Mouse (Mus musculus): ENCODE measurements around the gene Ephx1.
"Not testable (repeated sequence)": the region's sequence is repeated elsewhere in the genome, so short reads cannot be mapped to it uniquely, and the experiment has no call there.

The Ephx1 gene

DNA sequence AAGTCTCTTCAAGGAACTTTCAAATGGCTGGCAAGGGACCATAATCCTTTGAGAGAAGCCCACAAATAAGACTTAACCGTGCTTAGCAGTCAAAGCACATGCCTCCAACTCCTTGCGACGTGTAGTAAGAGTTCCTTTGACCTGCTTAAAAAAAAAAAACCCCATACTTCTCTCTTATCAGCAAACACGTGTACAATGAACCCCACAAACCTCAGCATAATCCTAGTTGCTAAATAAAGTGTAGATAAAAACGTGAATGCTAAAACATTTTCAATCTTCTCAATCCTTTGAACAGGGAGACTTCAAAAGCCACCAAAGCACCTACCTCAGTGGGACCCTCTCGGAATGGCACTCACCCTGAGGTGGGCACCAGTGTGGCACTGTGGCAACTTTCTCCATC, 7.3 kb downstream of the Ephx1 start:
- DNase-seq, result no peak

GRCm38 (mm10) chr1:181012416-181012815, 8.3 kb downstream of the Ephx1 start:
- DNase-seq, result no peak

DNA sequence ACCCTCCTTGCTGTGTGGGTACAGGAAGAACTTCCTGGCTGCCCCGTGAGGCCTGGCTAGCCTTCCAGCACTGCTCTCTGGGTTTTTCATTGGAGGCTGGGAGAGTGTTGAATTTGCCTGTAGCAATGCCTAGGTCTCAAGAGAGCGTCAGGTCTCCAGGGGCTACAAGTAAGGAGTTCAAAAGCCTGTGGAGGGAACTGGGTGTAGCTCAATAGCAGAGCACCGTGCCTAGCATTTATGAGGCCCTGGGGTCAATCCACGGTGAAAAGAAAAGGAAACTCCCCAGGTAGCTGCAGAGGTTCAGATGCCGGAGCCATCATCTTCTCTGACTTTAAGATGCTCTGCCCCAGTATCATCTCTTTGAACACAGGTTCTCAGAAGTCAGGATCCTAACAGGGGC, 9.1 kb downstream of the Ephx1 start:
- no peak for DNase-seq

DNA sequence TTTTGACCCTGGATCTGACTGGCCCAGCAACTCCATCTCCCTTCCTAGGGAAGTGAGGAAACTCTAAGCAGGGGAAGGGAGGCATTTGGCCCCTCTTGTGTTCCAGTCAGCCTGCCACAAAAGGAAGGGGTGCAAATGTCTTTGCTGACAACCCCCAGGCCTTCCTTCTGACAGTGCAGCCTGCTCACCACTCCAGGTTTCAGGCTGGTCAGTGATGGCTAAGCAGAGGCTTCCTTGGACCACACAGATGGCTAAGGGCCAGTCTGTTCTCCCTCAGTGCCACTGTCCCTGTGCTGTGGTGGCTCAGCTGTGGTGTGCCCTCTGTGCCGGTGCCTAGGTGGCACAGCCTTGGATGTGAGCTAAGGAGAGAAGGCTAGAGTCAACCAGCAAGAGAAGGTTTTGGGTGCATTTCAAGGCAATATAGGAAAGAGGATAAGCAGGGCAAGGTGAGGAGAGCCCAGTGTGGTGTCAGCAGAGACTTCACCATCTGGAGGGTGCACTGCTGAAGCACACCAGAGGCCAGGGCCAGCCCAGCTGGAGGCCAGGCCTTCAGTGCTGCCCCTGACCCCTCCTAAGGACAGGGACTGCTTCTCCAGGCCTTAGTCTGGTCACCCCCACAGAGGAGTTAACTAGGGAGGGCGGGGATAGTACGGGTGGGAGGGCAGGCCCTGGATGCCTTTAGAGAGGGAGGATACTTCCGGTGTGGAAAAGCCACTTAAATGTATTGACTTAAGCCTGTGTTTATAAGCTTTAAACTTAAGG, 10.4 kb downstream of the Ephx1 start:
- DNase-seq, result no peak

DNA sequence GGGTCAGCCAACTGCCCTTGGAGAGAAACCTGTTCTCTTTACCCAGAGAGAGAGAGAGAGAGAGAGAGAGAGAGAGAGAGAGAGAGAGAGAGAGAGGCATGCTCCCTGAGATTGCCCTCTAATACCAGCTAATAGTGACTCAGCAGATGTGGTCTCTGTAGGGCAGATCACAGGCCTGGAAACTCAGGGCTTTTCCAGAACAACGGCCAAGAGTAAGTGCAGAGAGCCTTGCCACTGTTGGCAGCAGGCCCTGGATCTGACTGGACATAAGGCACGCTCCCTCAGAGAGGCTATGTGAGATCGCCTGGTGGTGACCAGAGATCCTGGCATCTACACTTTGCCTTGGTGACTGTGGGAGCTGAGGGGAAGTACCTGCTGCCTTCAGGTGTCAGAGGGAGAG, 10.9 kb downstream of the Ephx1 start:
- peak; percentile 86 for DNase-seq

DNA sequence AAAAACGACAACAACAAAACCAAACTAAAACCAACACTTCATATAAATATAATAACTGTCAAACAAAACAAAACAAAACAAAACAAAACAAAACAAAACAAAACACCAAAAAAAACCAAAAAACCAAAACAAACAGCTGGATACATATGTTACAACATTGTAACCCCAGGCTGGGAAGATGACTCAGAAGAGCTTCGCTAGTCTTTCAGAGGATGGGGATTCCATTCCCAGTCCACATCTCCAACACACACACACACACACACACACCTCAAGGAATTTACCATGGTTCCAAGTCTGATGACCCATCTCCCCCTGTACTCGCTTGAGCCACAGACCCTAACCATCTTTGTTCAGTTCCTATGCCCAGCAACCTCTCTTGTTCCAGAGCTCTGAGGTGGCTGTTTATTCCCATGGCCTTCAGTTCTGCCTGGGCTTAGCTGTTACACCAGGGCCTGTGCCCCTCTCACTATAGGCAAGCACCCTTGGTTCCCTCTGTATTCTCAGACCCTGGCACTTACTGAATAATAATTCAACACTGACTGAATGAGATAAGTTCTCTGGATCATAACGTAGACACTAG, 11.6 kb downstream of the Ephx1 start:
- DNase-seq, result no peak

DNA sequence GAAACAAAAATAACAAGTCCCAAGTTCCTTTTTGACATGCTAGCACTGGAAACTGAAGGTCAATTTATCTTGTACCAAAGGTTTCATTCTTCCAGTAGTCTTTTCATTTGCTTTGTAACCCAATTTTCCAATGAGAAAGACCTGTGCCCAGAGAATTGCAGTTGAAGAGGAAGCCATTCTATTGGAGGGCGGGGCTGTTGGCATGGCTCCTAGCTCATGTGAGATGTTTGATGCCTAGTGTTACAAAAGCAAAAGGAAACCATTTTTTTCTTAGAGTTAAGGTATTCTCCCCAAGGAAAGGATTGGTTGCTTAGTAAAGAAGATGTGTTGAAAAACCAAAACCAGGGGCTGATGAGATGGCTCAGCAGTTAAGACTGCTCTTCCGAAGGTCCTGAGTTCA, 12.4 kb downstream of the Ephx1 start:
- DNase-seq, result peak; percentile 52

- no peak for DNase-seq
Observed at GRCm38 (mm10) chr1:181007831-181008230, 12.9 kb downstream of the Ephx1 start.

GRCm38 (mm10) chr1:181005331-181005730, 15.4 kb downstream of the Ephx1 start:
- DNase-seq, result no peak

DNA sequence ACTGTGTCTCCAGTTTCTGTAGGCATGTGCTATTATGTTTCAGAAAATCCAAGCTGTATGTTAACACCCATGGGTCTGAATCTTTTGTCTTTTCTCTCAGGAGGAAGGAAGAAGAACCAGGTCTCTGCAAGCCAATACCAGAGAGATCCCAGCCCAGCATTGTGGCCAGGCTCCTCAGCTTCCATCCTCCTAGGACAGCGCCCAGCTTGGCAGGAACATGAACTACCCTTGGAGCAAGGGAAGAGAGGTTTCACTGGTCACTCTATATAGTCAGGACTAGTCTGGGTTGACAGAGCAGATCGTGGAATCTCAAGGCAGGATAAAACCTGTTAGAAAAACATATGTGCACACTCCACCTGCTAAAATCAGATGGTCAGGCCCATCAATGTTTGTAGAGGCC, 16.9 kb downstream of the Ephx1 start:
- DNase-seq, result no peak

DNA sequence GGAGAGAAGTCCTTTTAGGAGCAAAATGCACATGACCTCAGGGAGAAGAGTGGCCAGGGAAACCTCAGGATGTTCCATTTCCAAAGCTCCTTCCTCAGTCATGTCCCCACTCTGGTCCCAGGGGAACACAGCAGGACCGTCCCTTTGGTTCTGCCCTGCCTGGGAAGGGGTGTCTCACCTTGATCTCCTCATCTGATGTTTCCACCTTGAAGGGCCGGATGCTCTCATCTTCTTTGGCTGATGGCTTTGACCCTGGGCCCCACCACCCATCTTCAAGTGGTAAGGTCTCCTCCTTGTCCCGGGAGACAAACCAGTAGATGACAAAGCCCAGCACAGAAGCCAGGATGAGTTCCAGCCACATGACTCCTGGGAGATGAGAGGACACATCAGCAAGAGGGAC, 19.1 kb downstream of the Ephx1 start:
- DNase-seq, result no peak

- DNase-seq, result no peak
Observed at GRCm38 (mm10) chr1:181001217-181001616, 19.5 kb downstream of the Ephx1 start.

GRCm38 (mm10) chr1:181000501-181001092, 20.1 kb downstream of the Ephx1 start:
- peak; percentile 73 for DNase-seq

- no peak for DNase-seq
Observed at GRCm38 (mm10) chr1:180992142-180992541, 28.6 kb downstream of the Ephx1 start.

DNA sequence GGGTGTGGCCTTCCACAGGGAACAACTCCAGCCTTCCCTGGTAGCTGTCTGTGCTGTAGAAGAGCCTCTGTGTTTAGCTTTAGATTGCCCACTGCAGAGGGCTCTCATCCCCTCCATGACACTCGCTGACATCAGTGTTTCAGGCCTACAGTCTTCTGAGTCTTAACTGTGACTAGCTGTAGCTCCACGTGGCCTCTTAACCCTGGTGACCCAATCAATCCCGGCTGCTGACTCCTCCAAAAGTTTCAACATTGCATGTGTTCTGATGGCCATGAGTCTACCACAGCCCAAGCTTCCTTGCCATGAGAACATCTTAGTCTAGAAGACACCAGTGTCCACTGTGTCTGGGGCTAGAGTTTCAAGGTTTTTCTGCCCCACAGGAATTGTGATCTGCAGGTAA, 30.0 kb downstream of the Ephx1 start:
- DNase-seq, result no peak

- DNase-seq, result peak; percentile 40
Observed at GRCm38 (mm10) chr1:180987759-180988158, 32.9 kb downstream of the Ephx1 start.

DNA sequence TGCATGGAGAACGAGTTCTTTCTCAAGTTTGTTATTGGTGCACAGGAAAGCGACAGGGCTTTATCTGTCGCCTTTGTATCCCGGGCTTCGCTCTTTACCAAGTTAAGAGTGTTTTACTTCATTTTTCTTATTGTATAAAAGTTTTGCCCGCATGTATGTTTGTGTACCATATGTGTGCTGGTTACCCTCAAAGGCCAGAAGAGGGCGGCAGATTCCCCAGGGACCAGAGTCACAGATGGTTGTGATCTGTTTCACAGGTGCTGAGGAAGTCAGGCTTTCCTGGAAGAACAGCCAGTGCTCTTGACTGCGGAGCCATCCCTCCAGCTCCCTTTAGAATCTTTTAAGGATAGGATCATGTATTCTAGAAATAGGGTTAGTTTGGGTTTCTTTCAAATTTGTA, 34.0 kb downstream of the Ephx1 start:
- no peak for DNase-seq

GRCm38 (mm10) chr1:180981298-180982046, 39.2 kb downstream of the Ephx1 start:
- DNase-seq, result not testable (repeated sequence)

DNA sequence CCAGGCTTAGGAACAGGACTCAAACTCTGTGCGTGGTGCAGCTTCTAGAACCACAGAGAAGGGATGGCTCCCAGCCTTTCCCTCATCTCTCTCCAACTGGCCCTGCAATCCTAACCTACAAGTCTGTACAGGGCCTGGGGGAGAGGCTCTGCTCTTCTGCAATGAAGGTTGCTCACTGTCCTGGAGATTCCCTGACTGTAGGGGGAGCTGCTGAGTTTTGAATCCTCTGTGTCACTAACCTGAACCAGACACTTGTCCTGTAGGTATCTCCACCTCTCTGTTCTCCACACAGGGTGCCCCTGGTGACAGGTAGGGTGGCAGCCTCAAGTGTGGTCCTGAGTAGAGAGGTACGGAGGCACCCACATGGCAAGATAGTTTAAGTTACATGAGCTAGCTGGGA, 40.2 kb downstream of the Ephx1 start:
- DNase-seq, result no peak

GRCm38 (mm10) chr1:180979484-180980251, 41.0 kb downstream of the Ephx1 start:
- DNase-seq, result no peak

DNA sequence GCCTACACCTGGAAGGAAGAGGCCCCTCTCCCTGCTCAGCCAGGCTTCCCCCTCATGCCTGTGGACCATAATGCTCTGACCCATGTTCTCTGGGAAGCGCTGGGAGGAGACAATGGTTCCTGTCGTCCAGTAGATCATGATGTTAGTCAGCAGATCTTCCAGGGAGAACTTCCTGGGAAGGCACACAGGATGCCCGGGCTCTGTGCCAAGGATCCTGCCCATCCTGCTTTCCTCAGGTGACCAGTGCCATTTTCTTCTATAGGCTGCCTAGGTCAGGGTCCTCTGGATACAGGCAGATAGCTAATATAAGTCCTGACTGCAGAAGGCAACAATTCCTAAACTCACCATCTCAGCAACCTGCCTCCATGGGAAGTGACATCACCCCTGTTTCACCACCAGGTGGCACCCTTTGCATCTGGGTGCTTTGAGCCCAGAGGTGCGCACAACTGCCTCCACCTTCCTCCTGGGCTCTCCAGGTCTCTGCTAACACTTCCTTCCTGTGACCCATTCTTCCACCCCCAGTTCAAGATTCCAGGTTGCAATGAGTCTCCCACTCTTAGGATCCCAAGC, 44.5 kb downstream of the Ephx1 start:
- no peak for DNase-seq

DNA sequence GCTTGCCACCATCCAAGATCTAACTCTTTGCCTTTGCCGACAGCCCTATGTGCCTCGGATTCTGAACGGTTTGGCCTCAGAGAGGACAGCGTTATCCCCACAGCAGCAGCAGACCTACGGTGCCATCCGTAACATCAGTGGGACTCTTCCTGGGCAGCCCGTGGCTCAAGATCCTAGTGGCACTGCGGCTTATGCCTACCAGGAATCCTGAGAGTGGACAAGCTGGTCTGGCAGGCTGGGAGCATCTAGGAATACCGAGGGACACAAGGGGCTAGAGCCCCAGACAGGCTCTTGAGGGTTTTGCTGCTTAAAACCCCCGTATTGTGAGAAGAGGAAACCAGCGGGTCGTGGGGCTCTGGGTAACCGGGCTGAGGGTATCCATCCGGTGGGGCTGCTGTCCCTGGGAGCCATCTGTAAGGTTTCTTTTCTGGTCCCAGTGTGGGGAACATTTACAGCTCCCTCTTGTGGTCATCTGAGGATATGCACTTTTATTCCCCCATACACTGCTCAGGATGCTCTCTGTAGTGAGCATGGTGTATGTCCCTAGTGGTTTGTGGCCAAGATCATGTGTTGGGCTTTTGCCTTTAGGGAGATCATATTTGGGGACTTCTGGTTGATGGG, 46.5 kb downstream of the Ephx1 start:
- no peak for DNase-seq
